Mouse (Mus musculus) natural killer cell, adult 2 months (primary cell): Measurements from ENCODE around the gene Chst13.

ENCODE experiments used
- DNase-seq, 2 experiments: peaks; one replicate each; pipeline ENCODE4 v3.0.0; 2022; ENCODE audit warnings: low spot score in 2 of 2

Gene Chst13

GRCm38 (mm10) chr6:90319475-90320191 is 5.4 kb downstream of the Chst13 start:
- no peak for DNase-seq

GRCm38 (mm10) chr6:90319019-90319418 is 6.0 kb downstream of the Chst13 start:
- no peak for DNase-seq

- no peak for DNase-seq
Observed at GRCm38 (mm10) chr6:90317510-90318258, 7.3 kb downstream of the Chst13 start.

DNA sequence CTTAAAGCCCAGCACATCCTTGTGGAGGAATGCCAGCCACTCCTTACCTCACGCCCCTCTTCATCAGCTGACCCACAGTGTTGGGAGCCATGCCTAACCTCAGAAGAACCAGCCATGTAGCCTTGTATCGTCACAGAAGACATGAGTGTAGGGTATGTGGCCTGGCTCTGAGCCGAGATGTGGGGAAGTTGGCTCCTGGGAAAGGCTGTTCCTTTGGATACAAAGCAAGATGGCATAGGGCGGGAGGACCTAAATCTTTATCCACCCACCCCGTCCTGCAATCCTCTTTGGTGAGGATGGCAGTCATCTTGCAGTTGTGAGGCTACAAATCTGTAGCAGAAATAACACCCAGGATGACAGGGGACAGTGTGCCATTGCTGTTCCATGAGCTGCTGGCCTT is 9.0 kb downstream of the Chst13 start:
- no peak for DNase-seq

DNA sequence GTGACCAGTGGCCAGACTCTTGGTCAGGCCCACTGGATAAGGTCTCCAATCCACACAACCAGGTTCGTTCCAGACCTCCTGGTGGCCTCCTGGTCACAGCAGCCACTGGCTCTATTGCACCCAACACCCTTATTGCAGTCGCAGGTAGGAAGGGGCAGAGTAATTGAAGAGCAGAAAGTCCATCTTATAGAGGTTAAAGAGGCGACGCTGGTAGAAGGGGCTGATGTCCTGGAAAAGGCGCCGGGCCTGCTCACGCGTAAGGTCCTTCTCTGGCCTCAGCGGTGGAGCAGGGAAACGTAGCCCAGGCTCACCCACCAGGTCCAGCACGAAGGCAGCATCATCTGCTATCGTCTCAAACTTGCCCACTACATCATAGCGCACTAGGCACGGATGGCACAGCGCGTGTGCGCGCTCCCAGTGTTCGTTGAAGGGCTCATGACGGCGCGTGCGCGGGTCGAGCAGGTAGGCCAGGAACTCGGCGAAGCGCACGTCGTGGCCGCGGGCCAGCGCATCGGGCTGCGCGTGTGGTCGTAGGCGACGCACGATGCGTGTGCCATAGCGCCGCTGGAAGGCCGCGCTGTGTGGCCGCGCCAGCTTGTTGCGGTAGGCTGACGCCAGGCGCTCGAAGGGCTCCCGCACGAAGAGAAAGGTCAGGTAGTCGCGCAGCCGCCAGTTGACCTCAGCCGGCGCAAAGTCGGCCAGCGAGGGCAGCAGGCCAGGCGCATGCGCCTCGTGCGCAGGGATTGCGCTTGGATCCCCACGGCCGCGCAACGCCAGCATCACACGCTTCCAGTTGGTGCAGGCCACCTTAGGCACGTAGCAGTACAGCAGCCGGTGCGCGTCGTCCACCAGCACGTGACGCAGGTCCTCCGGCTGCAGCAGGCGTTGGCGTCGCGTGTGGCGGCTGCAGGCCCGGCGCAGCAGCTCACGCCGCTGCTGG is 15.9 kb downstream of the Chst13 start:
- no peak for DNase-seq

GRCm38 (mm10) chr6:90306315-90306975 is 18.5 kb downstream of the Chst13 start:
- no peak for DNase-seq

DNA sequence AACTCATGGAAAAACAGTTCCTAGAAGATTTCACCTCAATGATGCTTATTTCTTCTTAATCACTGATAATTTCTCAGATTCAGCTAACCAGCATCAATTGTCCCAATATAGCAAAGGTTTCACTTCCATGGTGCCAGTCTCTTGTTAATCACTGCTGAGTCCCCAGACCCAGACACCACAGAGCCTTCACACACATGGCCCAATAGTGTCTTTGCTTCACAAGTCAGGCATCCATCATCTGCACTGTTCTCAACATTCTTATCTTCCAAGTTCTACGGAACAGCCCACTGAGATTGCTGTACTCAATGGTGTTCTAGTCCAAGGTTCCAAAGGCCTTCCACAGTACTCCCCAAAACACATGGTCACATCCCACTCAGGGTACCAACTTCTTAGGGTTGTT is 24.1 kb downstream of the Chst13 start, which contains the start of gene BC048671:
BC048671 (plus strand) TSS at position 301 of the 400 bp plus-strand sequence.
- DNase-seq, result no peak

- DNase-seq, result no peak
Observed at GRCm38 (mm10) chr6:90288265-90288664, 36.7 kb downstream of the Chst13 start.
